Mouse (Mus musculus) forebrain, embryonic 11.5 days (tissue): ENCODE results near the gene Jade2. TPM values are rescaled to one million over a fixed set of nuclear protein-coding genes. Genes with fewer than 3 reads are reported as not detected.

Source experiments
- ATAC-seq: fragments of 200-750 bp; cut with Nextera tagmentation; replicated peaks from 2 replicates; pipeline ENCODE4 v1.8.0; 2017; ENCODE audit warnings: moderate TSS enrichment; ENCODE audit not compliant: low FRiP score
- DNase-seq: peaks from one replicate; pipeline ENCODE4 v3.0.0-alpha.2; 2017; ENCODE audit warnings: low spot score
- H3K27ac ChIP-seq: fragments of 300-500 bp; sonication (generic); 2 replicates; pipeline ENCODE4 v1.5.1; 2014; ENCODE audit warnings: low read depth, low read length
- H3K27me3 ChIP-seq: fragments of 300-500 bp; sonication (generic); 2 replicates; pipeline ENCODE4 v1.6.1; 2014; ENCODE audit warnings: mild to moderate bottlenecking, low read length, mixed read lengths; ENCODE audit not compliant: control insufficient read depth, insufficient read depth
- H3K36me3 ChIP-seq: fragments of 300-500 bp; sonication (generic); 2 replicates; pipeline ENCODE4 v1.6.1; 2014; ENCODE audit warnings: mild to moderate bottlenecking, low read length, moderate library complexity, mixed read lengths; ENCODE audit not compliant: control insufficient read depth, insufficient read depth
- H3K4me1 ChIP-seq: fragments of 300-500 bp; sonication (generic); replicated peaks from 2 replicates; pipeline ENCODE4 v1.6.1; 2014; ENCODE audit warnings: low read length, mixed read lengths; ENCODE audit not compliant: control insufficient read depth, insufficient read depth
- H3K4me2 ChIP-seq: fragments of 300-500 bp; sonication (generic); 2 replicates; pipeline ENCODE4 v1.6.1; 2014; ENCODE audit warnings: low read depth, mild to moderate bottlenecking, low read length, moderate library complexity, mixed read lengths; ENCODE audit not compliant: severe bottlenecking
- H3K4me3 ChIP-seq: fragments of 300-500 bp; sonication (generic); 2 replicates; pipeline ENCODE4 v1.5.1; 2014; ENCODE audit warnings: low read depth, low read length
- H3K9ac ChIP-seq: fragments of 300-500 bp; sonication (generic); 2 replicates; pipeline ENCODE4 v1.6.1; 2014; ENCODE audit warnings: low read length
- H3K9me3 ChIP-seq: fragments of 300-500 bp; sonication (generic); 2 replicates; pipeline ENCODE4 v1.6.1; 2016; ENCODE audit warnings: low read length, mixed read lengths; ENCODE audit not compliant: control insufficient read depth
- WGBS: fragments of 180-500 bp; shearing (Covaris S2); extraction: QIAGEN DNeasy Blood & Tissue Kit; methylation state at CpG from one replicate; pipeline ENCODE4 v1.1.7; 2014; 5-methylcytosine and 5-hydroxymethylcytosine counted together
- polyA plus RNA-seq: library from polyadenylated mRNA; unstranded; fragments of >200 nt; fragmentation: Nextera tagmentation; extraction: Ambion mirVana; gene quantifications from 2 replicates; pipeline ENCODE4 v1.2.1, GENCODE M21; 2014

The Jade2 gene
- polyA plus RNA-seq, 1 experiment from 2014 or later, result 0.29 TPM

DNA sequence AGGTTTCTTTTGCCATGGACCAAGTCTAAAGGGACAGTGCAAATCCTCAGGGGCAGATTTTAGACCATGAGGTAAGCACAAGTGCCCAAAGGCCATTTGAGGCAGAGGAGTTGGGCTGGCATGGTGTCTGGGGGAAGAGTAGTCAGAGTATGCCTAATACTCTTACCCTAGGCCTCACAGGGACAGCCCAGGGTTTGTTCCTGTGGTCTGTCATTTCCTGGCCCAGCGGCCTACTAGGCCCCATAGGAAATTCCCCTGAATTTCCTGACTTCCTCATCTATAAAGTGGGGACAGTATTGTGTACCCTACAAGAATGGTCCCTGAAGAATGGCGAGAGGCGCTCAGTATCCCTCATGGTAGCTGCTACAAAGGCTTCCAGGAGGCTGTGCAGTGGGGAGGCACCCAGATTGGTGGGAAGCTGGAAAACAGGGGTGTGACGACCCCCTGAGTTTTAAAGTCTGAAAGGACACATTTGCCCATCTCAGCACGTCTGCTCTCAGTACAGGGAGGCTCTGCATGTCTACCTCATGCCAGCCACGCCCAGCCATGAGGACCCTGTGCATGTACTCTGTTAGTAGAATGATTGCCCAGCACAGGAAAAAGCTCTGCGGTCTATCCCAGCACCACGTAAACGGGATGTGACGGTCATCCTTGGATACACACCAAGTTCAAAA, 23.9 kb downstream of the Jade2 start:
- no peaks in the 10 kb centered on the region for H3K27me3 ChIP-seq
- no peak overlapping the region for H3K9ac ChIP-seq
- H3K4me2 ChIP-seq, result no peak overlapping the region
- 90% methylated on average over 10 of the region's 10 CpGs for WGBS
- no peak for ATAC-seq
- DNase-seq, result no peak
- no peak overlapping the region for H3K27ac ChIP-seq
- no peaks in the 10 kb centered on the region for H3K9me3 ChIP-seq
- no peaks in the 10 kb centered on the region for H3K36me3 ChIP-seq
- no peak overlapping the region for H3K4me3 ChIP-seq
- no peaks in the 10 kb centered on the region; the same call in 1 of the 2 replicates for H3K4me1 ChIP-seq

GRCm38 (mm10) chr11:51832992-51833391, 24.5 kb downstream of the Jade2 start:
- no peaks in the 10 kb centered on the region for H3K27me3 ChIP-seq
- H3K27ac ChIP-seq, result no peak overlapping the region
- DNase-seq, result no peak
- no peaks in the 10 kb centered on the region for H3K36me3 ChIP-seq
- H3K4me1 ChIP-seq, result no peaks in the 10 kb centered on the region; the same call in 1 of the 2 replicates
- no peak overlapping the region for H3K9ac ChIP-seq
- 80% methylated on average over 5 of the region's 5 CpGs for WGBS
- ATAC-seq, result no peak
- no peak overlapping the region for H3K4me3 ChIP-seq
- no peaks in the 10 kb centered on the region for H3K9me3 ChIP-seq
- no peak overlapping the region for H3K4me2 ChIP-seq

DNA sequence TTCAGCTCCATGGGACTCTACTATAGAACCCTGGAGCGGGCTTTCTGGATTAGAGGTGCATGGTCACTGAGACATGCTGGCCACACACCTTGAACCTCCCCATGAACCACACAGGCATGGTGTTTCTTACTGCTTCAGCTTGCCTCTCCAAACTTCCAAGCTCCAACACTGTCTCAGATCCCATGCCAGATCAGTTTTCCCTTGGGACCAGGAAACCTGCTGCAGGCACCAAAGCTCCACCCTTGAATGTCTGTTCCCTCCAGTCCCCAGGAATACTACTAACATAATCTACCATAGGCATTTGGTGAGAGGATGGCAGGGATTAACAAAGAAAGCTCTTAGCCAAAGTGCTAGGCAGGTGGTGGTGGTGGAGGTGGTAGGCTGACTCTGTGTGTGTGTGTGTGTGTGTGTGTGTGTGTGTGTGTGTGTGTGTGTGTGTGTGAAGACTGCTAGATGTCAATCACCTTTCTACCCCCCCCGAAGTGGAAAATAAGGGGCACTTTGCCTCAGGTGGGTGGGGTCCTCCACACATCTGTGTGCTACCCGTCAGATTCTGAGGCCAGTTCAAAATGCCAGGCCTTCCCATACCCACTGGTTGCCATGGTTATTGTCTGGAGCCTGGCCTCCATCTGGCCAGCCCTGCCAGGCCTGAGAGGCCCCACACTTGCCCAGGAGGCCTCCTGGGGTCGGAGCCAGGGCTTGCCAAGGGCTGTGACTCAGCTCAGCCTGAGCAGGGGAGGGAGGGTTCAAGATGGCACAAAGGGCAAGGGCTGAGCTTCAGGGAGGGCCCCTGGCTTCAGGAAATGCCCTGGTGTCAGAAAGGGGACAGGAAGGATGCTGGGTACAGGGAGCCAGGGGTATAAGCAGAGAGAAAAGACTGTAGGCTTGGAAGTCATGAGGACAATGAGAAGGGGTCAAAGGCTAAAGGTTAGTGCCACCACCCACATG, 25.2 kb downstream of the Jade2 start:
- Histone ChIP-seq H3K27ac (no peak overlapping the region), H3K4me1 (no peaks in the 10 kb centered on the region; the same call in 1 of the 2 replicates), H3K36me3 (no peaks in the 10 kb centered on the region), H3K4me2 (no peak overlapping the region), H3K4me3 (no peak overlapping the region), H3K9me3 (no peaks in the 10 kb centered on the region), H3K9ac (no peak overlapping the region), H3K27me3 (no peaks in the 10 kb centered on the region)
- ATAC-seq (no peak), DNase-seq (no peak)
- WGBS, result 63% methylated on average over 4 of the region's 4 CpGs

- WGBS, result 92% methylated on average over 19 of the region's 19 CpGs
- H3K9ac ChIP-seq, result no peak overlapping the region
- ATAC-seq, result no peak
- H3K4me3 ChIP-seq, result no peak overlapping the region
- no peak for DNase-seq
- no peaks in the 10 kb centered on the region for H3K9me3 ChIP-seq
- H3K4me1 ChIP-seq, result no peaks in the 10 kb centered on the region
- H3K27ac ChIP-seq, result no peak overlapping the region
- no peaks in the 10 kb centered on the region for H3K27me3 ChIP-seq
- no peaks in the 10 kb centered on the region for H3K36me3 ChIP-seq
- no peak overlapping the region for H3K4me2 ChIP-seq
Observed at GRCm38 (mm10) chr11:51824867-51825424, 32.5 kb downstream of the Jade2 start.

DNA sequence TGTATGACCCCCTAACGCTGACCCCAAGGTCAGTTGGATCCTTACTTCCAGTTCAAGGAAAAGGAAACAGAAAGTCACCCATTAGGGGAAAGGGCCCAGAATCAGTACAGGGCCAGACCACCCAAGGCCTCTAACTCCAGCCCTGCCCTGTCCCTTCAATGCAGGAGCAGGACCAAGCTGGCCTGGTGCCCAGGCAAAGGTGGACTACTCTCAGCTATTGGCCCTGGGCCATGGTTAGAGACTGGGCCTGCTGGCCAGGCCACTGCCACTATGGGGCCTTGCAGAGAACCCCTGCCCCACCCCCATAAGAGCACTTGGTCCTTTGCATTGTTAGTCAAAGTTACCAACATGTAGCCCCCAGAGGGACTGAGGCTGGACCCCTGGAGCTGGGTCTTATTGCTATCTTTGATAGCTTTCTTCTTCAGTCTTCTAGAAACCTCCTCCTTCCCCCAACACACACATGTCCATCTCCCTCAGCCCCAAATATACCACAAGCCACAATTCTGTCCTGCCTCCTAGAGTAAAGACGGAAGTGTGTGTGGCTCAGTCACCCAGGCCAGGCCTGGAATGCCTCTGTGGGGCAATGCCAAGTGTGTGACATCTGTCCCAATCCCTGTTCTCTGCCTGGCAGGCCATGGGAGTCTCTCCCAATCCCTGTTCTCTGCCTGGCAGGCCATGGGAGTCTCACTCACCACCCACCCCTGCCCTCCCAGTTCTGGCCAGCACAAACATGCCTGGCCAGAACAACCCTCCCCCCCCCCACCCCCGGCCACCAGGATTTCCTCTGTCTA, 33.3 kb downstream of the Jade2 start:
- no peak overlapping the region for H3K27ac ChIP-seq
- no peak overlapping the region for H3K9ac ChIP-seq
- H3K4me1 ChIP-seq, result no peaks in the 10 kb centered on the region
- ATAC-seq, result no peak
- no peak overlapping the region for H3K4me2 ChIP-seq
- no peaks in the 10 kb centered on the region for H3K27me3 ChIP-seq
- H3K4me3 ChIP-seq, result no peak overlapping the region
- no peak for DNase-seq
- 88% methylated on average over 3 of the region's 3 CpGs for whole genome bisulfite sequencing
- H3K9me3 ChIP-seq, result no peaks in the 10 kb centered on the region
- no peaks in the 10 kb centered on the region for H3K36me3 ChIP-seq

DNA sequence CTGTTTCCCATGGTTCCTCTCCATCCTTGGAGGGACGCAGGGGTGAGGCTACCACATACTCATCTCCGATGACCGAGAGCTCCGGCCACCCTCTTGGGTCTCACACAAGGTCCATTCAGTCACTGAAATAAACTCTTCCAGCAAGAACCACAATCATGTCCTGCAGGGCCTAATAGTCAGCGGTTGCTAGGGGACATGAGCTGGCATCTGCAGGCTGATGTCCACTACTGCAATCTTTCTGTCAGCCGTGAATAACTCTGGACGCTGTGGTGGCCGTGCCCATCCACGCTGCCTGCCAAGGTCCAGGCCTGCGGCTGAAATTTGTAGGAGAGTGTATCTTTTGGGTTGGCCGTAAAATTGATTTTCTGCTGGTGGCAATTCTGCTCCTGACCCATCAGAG, 34.2 kb downstream of the Jade2 start:
- Histone ChIP-seq H3K4me2 (no peak overlapping the region), H3K27ac (no peak overlapping the region), H3K9ac (no peak overlapping the region)

GRCm38 (mm10) chr11:51822736-51823135, 34.7 kb downstream of the Jade2 start:
- Histone ChIP-seq H3K27me3 (no peaks in the 10 kb centered on the region), H3K4me2 (no peak overlapping the region), H3K4me1 (no peaks in the 10 kb centered on the region), H3K36me3 (no peaks in the 10 kb centered on the region), H3K27ac (no peak overlapping the region), H3K4me3 (no peak overlapping the region), H3K9ac (no peak overlapping the region), H3K9me3 (no peaks in the 10 kb centered on the region)
- 53% methylated on average over 4 of the region's 4 CpGs for WGBS
- ATAC-seq, result no peak
- no peak for DNase-seq

More for the DNA sequence above, 34.2 kb downstream of the Jade2 start:
- Histone ChIP-seq H3K4me1 (no peaks in the 10 kb centered on the region), H3K27me3 (no peaks in the 10 kb centered on the region), H3K4me3 (no peak overlapping the region), H3K9me3 (no peaks in the 10 kb centered on the region), H3K36me3 (no peaks in the 10 kb centered on the region)
- DNase-seq, result no peak
- 80% methylated on average over 11 of the region's 11 CpGs for WGBS
- ATAC-seq, result no peak

DNA sequence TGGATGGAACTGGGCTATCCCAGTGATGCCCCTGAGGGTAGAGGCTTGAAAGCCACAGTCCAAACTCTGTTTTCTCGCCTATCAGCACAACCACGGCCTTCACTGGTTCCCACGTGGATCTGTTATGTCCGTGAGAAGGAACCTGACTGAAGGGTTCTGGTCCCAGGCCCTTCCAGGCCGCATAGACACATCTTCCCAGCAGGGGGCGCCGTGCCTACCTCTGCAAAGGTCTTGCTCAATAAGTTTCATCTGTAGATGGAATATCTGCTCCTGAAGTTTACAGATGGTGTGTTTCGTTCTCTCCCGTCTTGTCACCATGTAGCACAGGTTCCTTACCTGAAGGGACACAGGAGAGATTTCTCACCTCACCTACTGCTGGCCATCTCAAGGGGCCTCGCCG, 36.6 kb downstream of the Jade2 start:
- H3K9ac ChIP-seq, result no peak overlapping the region
- WGBS, result 45% methylated on average over 11 of the region's 11 CpGs
- H3K4me3 ChIP-seq, result no peak overlapping the region
- H3K4me2 ChIP-seq, result no peak overlapping the region
- no peak overlapping the region for H3K27ac ChIP-seq
- H3K27me3 ChIP-seq, result no peaks in the 10 kb centered on the region
- ATAC-seq (no peak), DNase-seq (peak; percentile 87)
- no peaks in the 10 kb centered on the region for H3K9me3 ChIP-seq
- no peaks in the 10 kb centered on the region for H3K36me3 ChIP-seq
- H3K4me1 ChIP-seq, result no peaks in the 10 kb centered on the region
